Mouse (Mus musculus): ENCODE measurements around the gene Zfp366.

GRCm38 (mm10) chr13:99242895-99243294, 58.3 kb downstream of the Zfp366 start:
- TF ChIP-seq EP300 (IDR thresholded peaks at IDR 0.05; ENCODE audit: insufficient read depth, low read depth, low read length) (no peak), CTCF (IDR thresholded peaks at IDR 0.05; ENCODE audit: low read depth, low read length) (no peak)

All from ES-Bruce4 (cell line).